Mouse (Mus musculus) spleen, adult 2 months (tissue): ENCODE data around the gene Hoxd3.

Experiments used
- CTCF ChIP-seq: fragments of 200-500 bp; IDR thresholded peaks from 2 replicates; pipeline ENCODE4 v1.5.1; 2011; ENCODE audit warnings: mild to moderate bottlenecking, inconsistent platforms; ENCODE audit not compliant: insufficient read depth, insufficient read length, insufficient replicate concordance; ENCODE audit errors: extremely low read depth
- POLR2A ChIP-seq: fragments of 200-500 bp; IDR thresholded peaks from 2 replicates; pipeline ENCODE4 v1.6.1; 2011; ENCODE audit warnings: low read depth, low read length, inconsistent platforms

- TF ChIP-seq POLR2A, result no peak
- TF ChIP-seq CTCF, result no peak
Observed at GRCm38 (mm10) chr2:74679980-74680379, 31.7 kb upstream of the Hoxd3 start.
